Mouse (Mus musculus) neural tube, embryonic 14.5 days (tissue): ENCODE measurements at regions not wholly inside any gene's neighbourhood (a gene's known extent, or its start where the extent isn't known, plus 50 kb on each side); places are given as distances from the start of the nearest gene placed in this dataset.

Source experiments
- ATAC-seq: fragments of 200-750 bp; cut with Nextera tagmentation; 2 replicates; pipeline ENCODE4 v1.8.0; 2017; ENCODE audit warnings: low read depth, mild to moderate bottlenecking, moderate TSS enrichment, moderate library complexity
- H3K27ac ChIP-seq: fragments of 300-500 bp; sonication (generic); 2 replicates; pipeline ENCODE4 v1.5.1; 2014; ENCODE audit warnings: low read depth, mild to moderate bottlenecking, control low read depth, low read length, moderate library complexity, mixed read lengths
- H3K27me3 ChIP-seq: fragments of 300-500 bp; sonication (generic); 2 replicates; pipeline ENCODE4 v1.6.1; 2014; ENCODE audit warnings: low read length; ENCODE audit not compliant: control insufficient read depth, insufficient read depth
- H3K36me3 ChIP-seq: fragments of 300-500 bp; sonication (generic); 2 replicates; pipeline ENCODE4 v1.6.1; 2014; ENCODE audit warnings: low read length, mixed read lengths; ENCODE audit not compliant: control insufficient read depth, insufficient read depth
- H3K4me1 ChIP-seq: fragments of 300-500 bp; sonication (generic); 2 replicates; pipeline ENCODE4 v1.6.1; 2014; ENCODE audit warnings: low read length; ENCODE audit not compliant: control insufficient read depth, insufficient read depth
- H3K4me2 ChIP-seq: fragments of 300-500 bp; sonication (generic); 2 replicates; pipeline ENCODE4 v1.6.1; 2014; ENCODE audit warnings: mild to moderate bottlenecking, low read depth, low read length, control low read depth
- H3K4me3 ChIP-seq: fragments of 300-500 bp; sonication (generic); 2 replicates; pipeline ENCODE4 v1.5.1; 2014; ENCODE audit warnings: low read depth, low read length, control low read depth, mixed read lengths
- H3K9ac ChIP-seq: fragments of 300-500 bp; sonication (generic); replicated peaks from 2 replicates; pipeline ENCODE4 v1.6.1; 2014; ENCODE audit warnings: low read depth, mild to moderate bottlenecking, control low read depth, low read length, mixed read lengths
- H3K9me3 ChIP-seq: fragments of 300-500 bp; sonication (generic); 2 replicates; pipeline ENCODE4 v1.6.1; 2016; ENCODE audit warnings: low read length; ENCODE audit not compliant: control insufficient read depth
- WGBS: fragments of 180-500 bp; shearing (Covaris S2); extraction: QIAGEN DNeasy Blood & Tissue Kit; methylation state at CpG from one replicate; pipeline ENCODE4 v1.1.7; 2014; 5-methylcytosine and 5-hydroxymethylcytosine counted together

DNA sequence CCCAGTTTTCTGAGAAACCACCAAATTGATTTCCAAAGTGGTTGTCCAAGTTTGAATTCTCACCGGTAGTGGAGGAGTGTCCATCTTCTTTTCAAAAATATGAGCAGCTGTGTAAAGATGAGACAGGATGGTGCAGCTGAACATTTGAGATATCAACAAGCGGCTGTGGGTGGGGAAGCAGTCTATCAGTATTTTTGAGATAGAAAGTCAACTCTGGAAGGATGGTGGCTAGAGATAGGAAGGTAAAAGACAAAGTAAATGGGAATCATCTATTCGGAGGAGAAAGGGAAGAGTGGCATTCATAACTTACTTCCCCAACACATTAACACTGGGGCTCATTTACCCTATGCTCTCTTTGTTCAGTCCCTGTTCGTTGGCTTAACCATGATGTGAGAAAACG is 146.9 kb upstream of the Gmnc start:
- H3K36me3 ChIP-seq = no peaks in the 10 kb centered on the region
- no peak overlapping the region for H3K4me3 ChIP-seq
- H3K27me3 ChIP-seq = no peaks in the 10 kb centered on the region
- 81% methylated on average over 5 of the region's 5 CpGs for WGBS
- H3K27ac ChIP-seq = no peak overlapping the region
- ATAC-seq = no peak
- H3K9ac ChIP-seq = no peak overlapping the region
- H3K9me3 ChIP-seq = no peaks in the 10 kb centered on the region
- H3K4me2 ChIP-seq = no peak overlapping the region
- H3K4me1 ChIP-seq = no peaks in the 10 kb centered on the region

DNA sequence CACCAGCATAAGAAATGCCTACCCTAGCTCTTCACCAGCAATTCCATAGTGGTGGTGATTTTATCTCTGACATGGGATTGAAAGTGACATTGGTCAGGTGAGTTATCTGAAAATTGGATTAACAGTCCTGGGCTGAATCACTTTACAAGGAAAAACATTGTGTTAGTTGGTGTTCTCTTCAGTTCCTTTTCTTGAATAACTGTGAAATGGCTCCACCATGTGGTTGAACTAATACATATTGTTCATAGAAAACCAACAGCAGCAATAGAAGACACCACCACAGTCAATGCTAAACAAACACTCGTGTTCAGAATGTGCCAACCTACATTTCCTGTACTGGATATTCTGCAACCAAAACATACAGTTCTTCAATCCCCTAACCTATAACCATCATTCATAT is 147.5 kb upstream of the Gmnc start:
- no peaks in the 10 kb centered on the region for H3K36me3 ChIP-seq
- peak; percentile 69 for ATAC-seq
- no peak overlapping the region for H3K9ac ChIP-seq
- H3K9me3 ChIP-seq = no peaks in the 10 kb centered on the region
- no peaks in the 10 kb centered on the region for H3K4me1 ChIP-seq
- H3K27ac ChIP-seq = no peak overlapping the region
- WGBS = 38% methylated on average over 1 of the region's 1 CpGs
- no peak overlapping the region for H3K4me3 ChIP-seq
- no peak overlapping the region for H3K4me2 ChIP-seq
- no peaks in the 10 kb centered on the region for H3K27me3 ChIP-seq

- Histone ChIP-seq H3K4me2 (no peak overlapping the region), H3K36me3 (no peaks in the 10 kb centered on the region), H3K4me3 (no peak overlapping the region), H3K9ac (no peak overlapping the region), H3K4me1 (no peaks in the 10 kb centered on the region), H3K27me3 (no peaks in the 10 kb centered on the region), H3K27ac (no peak overlapping the region), H3K9me3 (no peaks in the 10 kb centered on the region)
- peak; percentile 49; the same call in 1 of the 2 replicates for ATAC-seq
- 10% methylated on average over 3 of the region's 3 CpGs for WGBS
Observed at GRCm38 (mm10) chr16:27140037-27140436, 148.6 kb upstream of the Gmnc start.

DNA sequence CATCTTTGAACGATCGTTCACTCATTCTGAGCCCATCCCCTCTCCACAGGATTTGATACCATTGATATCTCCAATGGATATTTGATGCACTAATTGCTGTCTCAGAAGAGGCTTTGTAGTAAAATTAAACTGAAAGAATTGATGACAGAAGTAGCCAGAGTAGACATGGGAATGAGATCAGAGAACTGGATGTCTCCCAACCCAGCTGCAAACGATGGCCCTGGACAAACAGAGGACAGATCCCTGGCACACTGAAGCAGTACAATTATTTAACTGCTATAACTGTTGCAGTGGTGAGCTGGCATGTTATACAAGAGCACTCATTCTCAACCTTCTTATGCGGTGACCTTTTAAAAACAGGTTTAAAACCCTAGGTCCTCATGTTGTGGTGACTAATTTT is 151.5 kb upstream of the Ostn start:
- Histone ChIP-seq H3K4me1 (no peaks in the 10 kb centered on the region), H3K27me3 (no peaks in the 10 kb centered on the region), H3K9me3 (no peaks in the 10 kb centered on the region), H3K36me3 (no peaks in the 10 kb centered on the region), H3K4me3 (no peak overlapping the region), H3K4me2 (no peak overlapping the region), H3K27ac (no peak overlapping the region), H3K9ac (no peak overlapping the region)
- WGBS = 89% methylated on average over 4 of the region's 4 CpGs
- no peak for ATAC-seq

DNA sequence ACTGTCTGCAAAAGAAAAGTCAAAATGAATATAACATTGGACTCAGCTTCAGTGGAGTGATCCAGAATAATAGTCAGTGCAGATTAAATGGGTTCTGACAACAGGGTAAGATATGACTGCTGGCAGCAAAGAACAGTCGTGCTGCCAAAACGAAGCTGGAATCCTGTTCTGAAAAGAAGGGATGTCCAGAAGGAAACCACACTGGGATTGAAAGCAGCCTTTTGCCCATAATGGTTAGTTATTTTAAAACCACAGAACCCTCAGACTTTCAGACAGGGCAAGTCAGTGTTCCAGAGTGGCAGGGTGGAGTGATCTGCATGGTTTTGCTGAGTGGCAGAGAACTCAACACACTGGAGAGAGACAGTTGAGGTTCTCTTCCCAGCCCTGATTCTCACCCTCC is 111.6 kb upstream of the Ostn start:
- no peak for ATAC-seq
- 78% methylated on average over 2 of the region's 2 CpGs for WGBS
- no peaks in the 10 kb centered on the region for H3K9me3 ChIP-seq
- no peak overlapping the region for H3K27ac ChIP-seq
- no peaks in the 10 kb centered on the region for H3K36me3 ChIP-seq
- H3K4me2 ChIP-seq = no peak overlapping the region
- H3K27me3 ChIP-seq = no peaks in the 10 kb centered on the region
- no peaks in the 10 kb centered on the region for H3K4me1 ChIP-seq
- H3K4me3 ChIP-seq = no peak overlapping the region
- no peak overlapping the region for H3K9ac ChIP-seq
